Mouse (Mus musculus) 416B (cell line): ENCODE results near the gene Atg4d.
A peak's percentile ranks its signal among the peaks of the same experiment; 100 is the strongest.
"Not testable (repeated sequence)": the region's sequence is repeated elsewhere in the genome, so short reads cannot be mapped to it uniquely, and the experiment has no call there.

ENCODE experiments used
- DNase-seq: peaks from one replicate; pipeline ENCODE4 v3.0.0; 2011; ENCODE audit warnings: low read depth

The Atg4d gene

GRCm38 (mm10) chr9:21265000-21265561 lies at the start of gene Atg4d:
Gene Atg4d, plus strand, starts transcription at chr9:21265293.
- peak; percentile 99 for DNase-seq

GRCm38 (mm10) chr9:21216050-21216841 lies 48.8 kb upstream of the Atg4d start:
- DNase-seq: no peak

GRCm38 (mm10) chr9:21219820-21220219 lies 45.3 kb upstream of the Atg4d start:
- DNase-seq: peak; percentile 58

GRCm38 (mm10) chr9:21220490-21221382 lies 44.4 kb upstream of the Atg4d start:
- peak; percentile 97 for DNase-seq

GRCm38 (mm10) chr9:21221383-21221929 lies 43.6 kb upstream of the Atg4d start:
- peak; percentile 92 for DNase-seq

GRCm38 (mm10) chr9:21223490-21223889 lies 41.6 kb upstream of the Atg4d start:
- DNase-seq: not testable (repeated sequence)

- DNase-seq: no peak
These were observed 41.2 kb upstream of the Atg4d start for GRCm38 (mm10) chr9:21223906-21224305.

GRCm38 (mm10) chr9:21224576-21225414 lies 40.3 kb upstream of the Atg4d start:
- no peak for DNase-seq

- no peak for DNase-seq
These were observed 39.7 kb upstream of the Atg4d start for GRCm38 (mm10) chr9:21225415-21225758.

GRCm38 (mm10) chr9:21227342-21227741 lies 37.8 kb upstream of the Atg4d start:
- DNase-seq: no peak

- peak; percentile 33 for DNase-seq
These were observed 33.5 kb upstream of the Atg4d start for GRCm38 (mm10) chr9:21231551-21231950.

GRCm38 (mm10) chr9:21232867-21233266 lies 32.2 kb upstream of the Atg4d start:
- DNase-seq: no peak

GRCm38 (mm10) chr9:21233366-21233765 lies 31.7 kb upstream of the Atg4d start:
- DNase-seq: no peak

- no peak for DNase-seq
These were observed 31.3 kb upstream of the Atg4d start for GRCm38 (mm10) chr9:21233805-21234204.

GRCm38 (mm10) chr9:21235341-21235740 lies 29.8 kb upstream of the Atg4d start:
- DNase-seq: peak; percentile 43

GRCm38 (mm10) chr9:21236991-21237367 lies 28.1 kb upstream of the Atg4d start:
- no peak for DNase-seq

- peak; percentile 70 for DNase-seq
These were observed 27.6 kb upstream of the Atg4d start for GRCm38 (mm10) chr9:21237368-21238003.

GRCm38 (mm10) chr9:21238004-21238732 lies 26.9 kb upstream of the Atg4d start:
- DNase-seq: peak; percentile 52

- peak; percentile 64 for DNase-seq
These were observed 26.2 kb upstream of the Atg4d start, which contains the start of gene Keap1 for GRCm38 (mm10) chr9:21238733-21239464. Gene Keap1, minus strand, starts transcription at chr9:21239361.

GRCm38 (mm10) chr9:21239465-21239848 lies 25.6 kb upstream of the Atg4d start:
- peak; percentile 53 for DNase-seq
